In genomic region chr11:102196018-102196797, GRCm38 (mm10) we compare ENCODE assay signal across 12 mouse cellular contexts. TPM values are rescaled to one million over a fixed set of nuclear protein-coding genes. Genes with fewer than 3 reads are reported as not detected.
DNase-seq lines count a peak whose midpoint lies in the region; ATAC-seq lines count a peak whose summit lies in the region.
"Had no signal": no experiment of that assay in that cellular context is flagged by ENCODE, and none has a peak within 500 bp of the region (broad histone marks: within the 10 kb centered on the region; RNA-seq: fewer than 3 reads in every experiment).

No protein-coding gene starts in this region.

- 0 out of 2 replicates have a peak overlapping the region, but pooled peaks have one; percentile 35 for H3K9ac ChIP-seq in heart, embryonic 11.5 days (ENCODE audit: low read depth, low read length)
- H3K9ac ChIP-seq in lung, embryonic 15.5 days = no peak overlapping the region
- H3K9ac ChIP-seq in liver, embryonic 11.5 days (ENCODE audit: low read depth, low read length) = no peak overlapping the region
- H3K9ac ChIP-seq in kidney, embryonic 15.5 days = no peak overlapping the region
- H3K9ac ChIP-seq: limb, embryonic 15.5 days had no signal

- no peaks in the 10 kb centered on the region for H3K9me3 ChIP-seq in heart, embryonic 11.5 days (replicated peaks; ENCODE audit: control insufficient read depth, low read length)
- H3K9me3 ChIP-seq in lung, embryonic 15.5 days = no peaks in the 10 kb centered on the region
- no peaks in the 10 kb centered on the region for H3K9me3 ChIP-seq in liver, embryonic 11.5 days (ENCODE audit: control insufficient read depth, low read length)
- H3K9me3 ChIP-seq in kidney, embryonic 15.5 days (replicated peaks) = no peaks in the 10 kb centered on the region
- H3K9me3 ChIP-seq: hindbrain, embryonic 10.5 days; limb, embryonic 15.5 days had no signal

- 65% methylated on average over 21 of the region's 21 CpGs for WGBS in heart, embryonic 11.5 days (ENCODE audit: insufficient replicate concordance)
- 65% methylated on average over 21 of the region's 21 CpGs for WGBS in lung, embryonic 15.5 days
- WGBS in liver, embryonic 11.5 days = 68% methylated on average over 21 of the region's 21 CpGs
- WGBS in kidney, embryonic 15.5 days = 83% methylated on average over 21 of the region's 21 CpGs

- no peak for DNase-seq in heart, postnatal 14 days
- DNase-seq in lung, postnatal 25 days (ENCODE audit: low spot score) = no peak
- no peak for DNase-seq in liver, embryonic 11.5 days (ENCODE audit: low spot score)
- peak; percentile 4 for DNase-seq in right cerebral cortex, postnatal 4 days
- DNase-seq in neural tube, embryonic 10.5 days (ENCODE audit: extremely low spot score, low spot score) = no peak
- DNase-seq: kidney, postnatal 4 days had no signal

- intact Hi-C loops in heart, postnatal 14 days (cut with DNase I) = no loop called here

- H3K27me3 ChIP-seq in heart, embryonic 11.5 days (ENCODE audit: control insufficient read depth, insufficient read depth, low read length) = no peaks in the 10 kb centered on the region
- H3K27me3 ChIP-seq in lung, embryonic 15.5 days = no peaks in the 10 kb centered on the region
- H3K27me3 ChIP-seq in liver, embryonic 11.5 days (replicated peaks; ENCODE audit: control insufficient read depth, insufficient read depth, low read length) = no peaks in the 10 kb centered on the region
- H3K27me3 ChIP-seq in kidney, embryonic 15.5 days = no peaks in the 10 kb centered on the region
- H3K27me3 ChIP-seq: limb, embryonic 15.5 days had no signal

- peaks cover 38% of the 10 kb centered on the region for H3K36me3 ChIP-seq in heart, embryonic 11.5 days (ENCODE audit: control insufficient read depth, insufficient read depth, low read length)
- H3K36me3 ChIP-seq in lung, embryonic 15.5 days = peaks cover 79% of the 10 kb centered on the region
- H3K36me3 ChIP-seq in liver, embryonic 11.5 days (ENCODE audit: control insufficient read depth, insufficient read depth, low read length) = peaks cover 20% of the 10 kb centered on the region
- peaks cover 94% of the 10 kb centered on the region for H3K36me3 ChIP-seq in kidney, embryonic 15.5 days

- H3K4me3 ChIP-seq in heart, embryonic 11.5 days (ENCODE audit: low read depth, low read length) = no peak overlapping the region
- H3K4me3 ChIP-seq in lung, embryonic 15.5 days = no peak overlapping the region
- H3K4me3 ChIP-seq in liver, embryonic 11.5 days (ENCODE audit: low read depth, low read length) = no peak overlapping the region
- H3K4me3 ChIP-seq in kidney, embryonic 15.5 days (replicated peaks) = no peak overlapping the region
- H3K4me3 ChIP-seq: hindbrain, embryonic 10.5 days; limb, embryonic 15.5 days had no signal

- ATAC-seq in heart, embryonic 11.5 days (replicated peaks; ENCODE audit: insufficient number of reproducible peaks, low FRiP score, low TSS enrichment) = no peak
- peak; percentile 33; the same call in 1 of the 2 replicates for ATAC-seq in lung, embryonic 15.5 days (ENCODE audit: borderline replicate concordance, extremely low read depth, low FRiP score, low TSS enrichment)
- ATAC-seq in liver, embryonic 11.5 days (replicated peaks; ENCODE audit: low FRiP score) = peak; percentile 57
- ATAC-seq in kidney, embryonic 15.5 days (replicated peaks; ENCODE audit: low FRiP score) = no peak

- H3K27ac ChIP-seq in heart, embryonic 11.5 days (ENCODE audit: low read depth, low read length) = no peak overlapping the region
- H3K27ac ChIP-seq in lung, embryonic 15.5 days = 0 out of 2 replicates have a peak overlapping the region, but pooled peaks have one; percentile 18
- no peak overlapping the region for H3K27ac ChIP-seq in liver, embryonic 11.5 days (ENCODE audit: low read depth, low read length)
- H3K27ac ChIP-seq in kidney, embryonic 15.5 days = no peak overlapping the region
- H3K27ac ChIP-seq: hindbrain, embryonic 10.5 days; limb, embryonic 15.5 days had no signal

- H3K4me2 ChIP-seq in heart, embryonic 11.5 days = no peak overlapping the region
- no peak overlapping the region; the same call in 1 of the 2 replicates for H3K4me2 ChIP-seq in lung, embryonic 15.5 days
- H3K4me2 ChIP-seq in liver, embryonic 11.5 days = no peak overlapping the region
- H3K4me2 ChIP-seq in kidney, embryonic 15.5 days = no peak overlapping the region
- H3K4me2 ChIP-seq: limb, embryonic 15.5 days had no signal

- H3K4me1 ChIP-seq in heart, embryonic 11.5 days (ENCODE audit: control insufficient read depth, insufficient read depth, low read length) = no peaks in the 10 kb centered on the region; the same call in 1 of the 2 replicates
- H3K4me1 ChIP-seq in lung, embryonic 15.5 days = peaks cover 10% of the 10 kb centered on the region
- H3K4me1 ChIP-seq in liver, embryonic 11.5 days (replicated peaks; ENCODE audit: control insufficient read depth, insufficient read depth, low read length) = peaks cover 8% of the 10 kb centered on the region
- H3K4me1 ChIP-seq in kidney, embryonic 15.5 days = peaks cover 18% of the 10 kb centered on the region

RNA-seq across cellular contexts. Expression of gene G6pc3, which starts 6.8 kb away (rescaled TPM):
- polyA plus RNA-seq in heart, embryonic 11.5 days (2014; fragmentation: Nextera tagmentation; extraction: Ambion mirVana) = 27.9 and 28.7 TPM in 2 replicates
- 10 to 100 TPM; 35.0 to 35.7 TPM for total RNA-seq in heart, postnatal 14 days (2021)
- polyA plus RNA-seq in lung, embryonic 15.5 days (2015; fragmentation: Nextera tagmentation; extraction: Ambion mirVana) = 31.5 and 33.3 TPM in 2 replicates
- 38.8 and 39.5 TPM in 2 replicates for polyA plus RNA-seq in liver, embryonic 11.5 days (2014; fragmentation: Nextera tagmentation; extraction: Ambion mirVana)
- 39.7 and 43.4 TPM in 2 replicates for polyA plus RNA-seq in kidney, embryonic 15.5 days (2015; fragmentation: Nextera tagmentation; extraction: Ambion mirVana)

RNA-seq across cellular contexts. Expression of gene Lsm12, which starts 11.1 kb away (rescaled TPM):
- 61.3 and 64.3 TPM in 2 replicates for polyA plus RNA-seq in heart, embryonic 11.5 days (2014; fragmentation: Nextera tagmentation; extraction: Ambion mirVana)
- total RNA-seq in heart, postnatal 14 days (2021) = 10 to 100 TPM; 44.4 to 47.6 TPM
- polyA plus RNA-seq in lung, embryonic 15.5 days (2015; fragmentation: Nextera tagmentation; extraction: Ambion mirVana) = 112 and 136 TPM in 2 replicates
- polyA plus RNA-seq in liver, embryonic 11.5 days (2014; fragmentation: Nextera tagmentation; extraction: Ambion mirVana) = 80.1 and 83.2 TPM in 2 replicates
- polyA plus RNA-seq in kidney, embryonic 15.5 days (2015; fragmentation: Nextera tagmentation; extraction: Ambion mirVana) = 122 and 135 TPM in 2 replicates

RNA-seq across cellular contexts. Expression of gene Hdac5, which starts 33.8 kb away (rescaled TPM):
- 42.8 and 45.3 TPM in 2 replicates for polyA plus RNA-seq in heart, embryonic 11.5 days (2014; fragmentation: Nextera tagmentation; extraction: Ambion mirVana)
- total RNA-seq in heart, postnatal 14 days (2021) = 100 to 1,000 TPM; 122 to 138 TPM
- 71.3 and 76.7 TPM in 2 replicates for polyA plus RNA-seq in lung, embryonic 15.5 days (2015; fragmentation: Nextera tagmentation; extraction: Ambion mirVana)
- 23.8 and 26.0 TPM in 2 replicates for polyA plus RNA-seq in liver, embryonic 11.5 days (2014; fragmentation: Nextera tagmentation; extraction: Ambion mirVana)
- polyA plus RNA-seq in kidney, embryonic 15.5 days (2015; fragmentation: Nextera tagmentation; extraction: Ambion mirVana) = 47.4 and 48.4 TPM in 2 replicates

RNA-seq across cellular contexts. Expression of gene Tmem101, which starts 40.0 kb away (rescaled TPM):
- 31.2 and 36.3 TPM in 2 replicates for polyA plus RNA-seq in heart, embryonic 11.5 days (2014; fragmentation: Nextera tagmentation; extraction: Ambion mirVana)
- total RNA-seq in heart, postnatal 14 days (2021) = 10 to 100 TPM; 14.5 TPM
- polyA plus RNA-seq in lung, embryonic 15.5 days (2015; fragmentation: Nextera tagmentation; extraction: Ambion mirVana) = 31.9 and 36.5 TPM in 2 replicates
- polyA plus RNA-seq in liver, embryonic 11.5 days (2014; fragmentation: Nextera tagmentation; extraction: Ambion mirVana) = 25.7 and 26.0 TPM in 2 replicates
- polyA plus RNA-seq in kidney, embryonic 15.5 days (2015; fragmentation: Nextera tagmentation; extraction: Ambion mirVana) = 35.3 and 36.5 TPM in 2 replicates

RNA-seq across cellular contexts. Expression of gene Nags, which starts 50.9 kb away (rescaled TPM):
- 0.33 TPM in 1 of 2 replicates, not detected in the other for polyA plus RNA-seq in heart, embryonic 11.5 days (2014; fragmentation: Nextera tagmentation; extraction: Ambion mirVana)
- total RNA-seq in heart, postnatal 14 days (2021) = not detected
- polyA plus RNA-seq in lung, embryonic 15.5 days (2015; fragmentation: Nextera tagmentation; extraction: Ambion mirVana) = 0.46 and 0.67 TPM in 2 replicates
- 4.9 and 5.1 TPM in 2 replicates for polyA plus RNA-seq in liver, embryonic 11.5 days (2014; fragmentation: Nextera tagmentation; extraction: Ambion mirVana)
- polyA plus RNA-seq in kidney, embryonic 15.5 days (2015; fragmentation: Nextera tagmentation; extraction: Ambion mirVana) = 0.19 and 0.33 TPM in 2 replicates
- total RNA-seq: gastrocnemius, adult 18-20 months had no signal
- polyA plus RNA-seq: hindbrain, embryonic 10.5 days had no signal

Comparison
In these comparisons a context has a peak if more than half of its experiments do, and no peak if none do; other contexts are left out.
1. ATAC-seq: peak in lung, embryonic 15.5 days (single experiment) and liver, embryonic 11.5 days (single experiment); none in heart, embryonic 11.5 days (single experiment) and kidney, embryonic 15.5 days (single experiment).